Mouse (Mus musculus) forebrain, embryonic 10.5 days (tissue): Measurements from ENCODE around the gene Dync1li1. TPM values are rescaled to one million over a fixed set of nuclear protein-coding genes. Genes with fewer than 3 reads are reported as not detected.

ENCODE experiments used
- DNase-seq: peaks from one replicate; pipeline ENCODE4 v3.0.0-alpha.2; 2017; ENCODE audit warnings: low spot score; ENCODE audit errors: extremely low spot score
- H3K27ac ChIP-seq: fragments of 300-500 bp; sonication (generic); 2 replicates; pipeline ENCODE4 v1.5.1; 2016; ENCODE audit warnings: mild to moderate bottlenecking
- H3K27me3 ChIP-seq: fragments of 300-500 bp; sonication (generic); 2 replicates; pipeline ENCODE4 v1.6.1; 2016; ENCODE audit warnings: mild to moderate bottlenecking; ENCODE audit not compliant: poor library complexity, severe bottlenecking
- H3K36me3 ChIP-seq: fragments of 300-500 bp; sonication (generic); replicated peaks from 2 replicates; pipeline ENCODE4 v1.6.1; 2016; ENCODE audit warnings: mild to moderate bottlenecking, moderate library complexity
- H3K4me1 ChIP-seq: fragments of 300-500 bp; sonication (generic); 2 replicates; pipeline ENCODE4 v1.6.1; 2016
- H3K4me3 ChIP-seq: fragments of 300-500 bp; sonication (generic); 2 replicates; pipeline ENCODE4 v1.5.1; 2016; ENCODE audit warnings: mild to moderate bottlenecking, moderate library complexity
- H3K9me3 ChIP-seq: fragments of 300-500 bp; sonication (generic); 2 replicates; pipeline ENCODE4 v1.6.1; 2016; ENCODE audit warnings: mild to moderate bottlenecking, moderate library complexity
- WGBS: fragments of 180-500 bp; shearing (Covaris S2); methylation state at CpG from one replicate; pipeline ENCODE4 v1.1.7; 2016; 5-methylcytosine and 5-hydroxymethylcytosine counted together
- polyA plus RNA-seq: library from polyadenylated mRNA; unstranded; fragments of >200 nt; fragmentation: Nextera tagmentation; extraction: Ambion mirVana; gene quantifications from 2 replicates; pipeline ENCODE4 v1.2.1, GENCODE M21; 2016

Gene Dync1li1
- polyA plus RNA-seq, 1 experiment from 2014 or later, result 74.6 TPM

GRCm38 (mm10) chr9:114767030-114767429, 78.4 kb downstream of the Dync1li1 start:
- Histone ChIP-seq H3K36me3 (peaks cover 46% of the 10 kb centered on the region), H3K9me3 (peaks cover under 1% of the 10 kb centered on the region; the same call in 1 of the 2 replicates), H3K4me3 (no peak overlapping the region), H3K27ac (peak overlapping the region; percentile 77), H3K4me1 (peaks cover 19% of the 10 kb centered on the region), H3K27me3 (no peaks in the 10 kb centered on the region)
- 83% methylated on average over 13 of the region's 13 CpGs for WGBS
- DNase-seq, result no peak

GRCm38 (mm10) chr9:114767507-114767906, 78.9 kb downstream of the Dync1li1 start:
- peaks cover 3% of the 10 kb centered on the region; the same call in 1 of the 2 replicates for H3K9me3 ChIP-seq
- H3K4me3 ChIP-seq, result no peak overlapping the region
- H3K4me1 ChIP-seq, result peaks cover 19% of the 10 kb centered on the region
- DNase-seq, result no peak
- peak overlapping the region; percentile 77 for H3K27ac ChIP-seq
- H3K36me3 ChIP-seq, result peaks cover 46% of the 10 kb centered on the region
- WGBS, result 73% methylated on average over 2 of the region's 2 CpGs
- no peaks in the 10 kb centered on the region for H3K27me3 ChIP-seq

GRCm38 (mm10) chr9:114768066-114768465, 79.5 kb downstream of the Dync1li1 start:
- no peaks in the 10 kb centered on the region for H3K27me3 ChIP-seq
- H3K27ac ChIP-seq, result peak overlapping the region; percentile 77
- DNase-seq, result no peak
- H3K4me3 ChIP-seq, result no peak overlapping the region
- WGBS, result 54% methylated on average over 10 of the region's 10 CpGs
- peaks cover 19% of the 10 kb centered on the region for H3K4me1 ChIP-seq
- peaks cover 45% of the 10 kb centered on the region for H3K36me3 ChIP-seq
- peaks cover 3% of the 10 kb centered on the region; the same call in 1 of the 2 replicates for H3K9me3 ChIP-seq

GRCm38 (mm10) chr9:114770224-114770623, 81.6 kb downstream of the Dync1li1 start:
- Histone ChIP-seq H3K9me3 (peaks cover 3% of the 10 kb centered on the region; the same call in 1 of the 2 replicates), H3K4me3 (no peak overlapping the region), H3K27ac (no peak overlapping the region), H3K36me3 (peaks cover 43% of the 10 kb centered on the region), H3K27me3 (no peaks in the 10 kb centered on the region), H3K4me1 (peaks cover 30% of the 10 kb centered on the region)
- no peak for DNase-seq
- WGBS, result 90% methylated on average over 4 of the region's 4 CpGs

- 89% methylated on average over 7 of the region's 7 CpGs for WGBS
- peaks cover 3% of the 10 kb centered on the region; the same call in 1 of the 2 replicates for H3K9me3 ChIP-seq
- DNase-seq, result no peak
- no peaks in the 10 kb centered on the region for H3K27me3 ChIP-seq
- H3K4me1 ChIP-seq, result peaks cover 34% of the 10 kb centered on the region
- peaks cover 33% of the 10 kb centered on the region for H3K36me3 ChIP-seq
- no peak overlapping the region for H3K4me3 ChIP-seq
- no peak overlapping the region for H3K27ac ChIP-seq
Measured at GRCm38 (mm10) chr9:114771565-114771964, 83.0 kb downstream of the Dync1li1 start.

Other genes starting within 250 kb of the Dync1li1 start
- gene Ccr4, start 183.9 kb upstream of the Dync1li1 start, polyA plus RNA-seq, result not detected in 2 replicates
- gene C130032M10Rik, start 173.1 kb upstream of the Dync1li1 start, polyA plus RNA-seq, result 1.0 and 1.2 TPM in 2 replicates
- gene Trim71, start 124.4 kb upstream of the Dync1li1 start, polyA plus RNA-seq, result 5.9 and 6.5 TPM in 2 replicates
- gene Cnot10, start 48.6 kb upstream of the Dync1li1 start, polyA plus RNA-seq, result 73.7 and 74.4 TPM in 2 replicates
- 29.1 and 29.9 TPM in 2 replicates for gene Cmtm6, start 42.3 kb downstream of the Dync1li1 start, polyA plus RNA-seq
- 76.9 and 78.7 TPM in 2 replicates for gene Cmtm7, start 93.1 kb downstream of the Dync1li1 start, polyA plus RNA-seq
- 22.8 and 23.0 TPM in 2 replicates for gene Cmtm8, start 155.4 kb downstream of the Dync1li1 start, polyA plus RNA-seq
- 13.2 and 14.6 TPM in 2 replicates for gene Gpd1l, start 245.2 kb downstream of the Dync1li1 start, polyA plus RNA-seq